Mouse (Mus musculus): ENCODE results near the gene Fmo6. TPM values are rescaled to one million over a fixed set of nuclear protein-coding genes. Genes with fewer than 3 reads are reported as not detected.

Fmo6 gene
- polyA plus RNA-seq, 1 experiment from 2014 or later = not detected

GRCm38 (mm10) chr1:162938696-162939351 is 1.5 kb upstream of the Fmo6 start:
- Histone ChIP-seq H3K4me3 (replicated peaks) (no peak overlapping the region), H3K27ac (replicated peaks) (no peak overlapping the region), H3K27me3 (no peaks in the 10 kb centered on the region), H3K4me2 (no peak overlapping the region), H3K36me3 (replicated peaks) (no peaks in the 10 kb centered on the region), H3K4me1 (replicated peaks) (no peaks in the 10 kb centered on the region), H3K9ac (no peak overlapping the region), H3K9me3 (replicated peaks) (no peaks in the 10 kb centered on the region)
- 74% methylated on average over 4 of the region's 4 CpGs for WGBS (ENCODE audit: insufficient replicate concordance)
- no peak for ATAC-seq (ENCODE audit: insufficient read depth)

GRCm38 (mm10) chr1:162937970-162938695 is 818 bp upstream of the Fmo6 start:
- Histone ChIP-seq H3K27ac (replicated peaks) (no peak overlapping the region), H3K9me3 (replicated peaks) (no peaks in the 10 kb centered on the region), H3K36me3 (replicated peaks) (no peaks in the 10 kb centered on the region), H3K9ac (no peak overlapping the region), H3K4me3 (replicated peaks) (no peak overlapping the region), H3K4me1 (replicated peaks) (no peaks in the 10 kb centered on the region), H3K4me2 (no peak overlapping the region), H3K27me3 (no peaks in the 10 kb centered on the region)
- 51% methylated on average over 5 of the region's 5 CpGs for WGBS (ENCODE audit: insufficient replicate concordance)
- ATAC-seq (ENCODE audit: insufficient read depth) = no peak

GRCm38 (mm10) chr1:162934374-162935012 is 2.8 kb downstream of the Fmo6 start:
- Histone ChIP-seq H3K9ac (no peak overlapping the region), H3K27me3 (no peaks in the 10 kb centered on the region), H3K4me1 (replicated peaks) (no peaks in the 10 kb centered on the region), H3K9me3 (replicated peaks) (no peaks in the 10 kb centered on the region), H3K36me3 (replicated peaks) (no peaks in the 10 kb centered on the region), H3K27ac (replicated peaks) (no peak overlapping the region), H3K4me3 (replicated peaks) (no peak overlapping the region), H3K4me2 (no peak overlapping the region)
- ATAC-seq (ENCODE audit: insufficient read depth) = no peak
- 63% methylated on average over 4 of the region's 4 CpGs for WGBS (ENCODE audit: insufficient replicate concordance)

- no peaks in the 10 kb centered on the region for H3K36me3 ChIP-seq (replicated peaks)
Measured at GRCm38 (mm10) chr1:162932386-162932785, 4.9 kb downstream of the Fmo6 start.

GRCm38 (mm10) chr1:162931880-162932279 is 5.4 kb downstream of the Fmo6 start:
- Histone ChIP-seq H3K9ac (no peak overlapping the region), H3K36me3 (replicated peaks) (no peaks in the 10 kb centered on the region), H3K9me3 (replicated peaks) (no peaks in the 10 kb centered on the region), H3K27ac (replicated peaks) (no peak overlapping the region), H3K4me2 (no peak overlapping the region), H3K27me3 (no peaks in the 10 kb centered on the region), H3K4me3 (replicated peaks) (no peak overlapping the region), H3K4me1 (replicated peaks) (no peaks in the 10 kb centered on the region)
- 55% methylated on average over 5 of the region's 5 CpGs for WGBS (ENCODE audit: insufficient replicate concordance)
- no peak for ATAC-seq (ENCODE audit: insufficient read depth)

More at GRCm38 (mm10) chr1:162932386-162932785, 4.9 kb downstream of the Fmo6 start:
- Histone ChIP-seq H3K4me2 (no peak overlapping the region), H3K4me3 (replicated peaks) (no peak overlapping the region), H3K9me3 (replicated peaks) (no peaks in the 10 kb centered on the region), H3K27ac (replicated peaks) (no peak overlapping the region), H3K9ac (no peak overlapping the region), H3K4me1 (replicated peaks) (no peaks in the 10 kb centered on the region), H3K27me3 (no peaks in the 10 kb centered on the region)
- no peak for ATAC-seq (ENCODE audit: insufficient read depth)
- WGBS (ENCODE audit: insufficient replicate concordance) = 71% methylated on average over 4 of the region's 4 CpGs

- Histone ChIP-seq H3K27ac (replicated peaks) (no peak overlapping the region), H3K4me3 (replicated peaks) (no peak overlapping the region), H3K36me3 (replicated peaks) (no peaks in the 10 kb centered on the region), H3K4me2 (no peak overlapping the region), H3K9me3 (replicated peaks) (no peaks in the 10 kb centered on the region), H3K27me3 (no peaks in the 10 kb centered on the region), H3K4me1 (replicated peaks) (no peaks in the 10 kb centered on the region), H3K9ac (no peak overlapping the region)
- no peak for ATAC-seq (ENCODE audit: insufficient read depth)
- 50% methylated on average over 4 of the region's 4 CpGs for WGBS (ENCODE audit: insufficient replicate concordance)
Measured at GRCm38 (mm10) chr1:162931310-162931875, 5.9 kb downstream of the Fmo6 start.

GRCm38 (mm10) chr1:162930631-162931030 is 6.7 kb downstream of the Fmo6 start:
- Histone ChIP-seq H3K4me1 (replicated peaks) (no peaks in the 10 kb centered on the region), H3K9me3 (replicated peaks) (no peaks in the 10 kb centered on the region)
- 55% methylated on average over 2 of the region's 2 CpGs for WGBS (ENCODE audit: insufficient replicate concordance)

GRCm38 (mm10) chr1:162929146-162929545 is 8.2 kb downstream of the Fmo6 start:
- Histone ChIP-seq H3K9me3 (replicated peaks) (no peaks in the 10 kb centered on the region), H3K27ac (replicated peaks) (no peak overlapping the region), H3K36me3 (replicated peaks) (no peaks in the 10 kb centered on the region), H3K9ac (no peak overlapping the region), H3K27me3 (no peaks in the 10 kb centered on the region), H3K4me1 (replicated peaks) (no peaks in the 10 kb centered on the region), H3K4me3 (replicated peaks) (no peak overlapping the region), H3K4me2 (no peak overlapping the region)
- 53% methylated on average over 3 of the region's 3 CpGs for WGBS (ENCODE audit: insufficient replicate concordance)
- no peak for ATAC-seq (ENCODE audit: insufficient read depth)

More at GRCm38 (mm10) chr1:162930631-162931030, 6.7 kb downstream of the Fmo6 start:
- H3K27me3 ChIP-seq = no peaks in the 10 kb centered on the region
- no peak overlapping the region for H3K9ac ChIP-seq
- no peak overlapping the region for H3K4me3 ChIP-seq (replicated peaks)
- no peak for ATAC-seq (ENCODE audit: insufficient read depth)
- H3K4me2 ChIP-seq = no peak overlapping the region
- no peaks in the 10 kb centered on the region for H3K36me3 ChIP-seq (replicated peaks)
- no peak overlapping the region for H3K27ac ChIP-seq (replicated peaks)

GRCm38 (mm10) chr1:162925121-162925520 is 12.2 kb downstream of the Fmo6 start:
- no peak for ATAC-seq (ENCODE audit: insufficient read depth)
- Histone ChIP-seq H3K4me2 (no peak overlapping the region), H3K9ac (no peak overlapping the region), H3K4me3 (replicated peaks) (no peak overlapping the region), H3K27me3 (no peaks in the 10 kb centered on the region), H3K36me3 (replicated peaks) (no peaks in the 10 kb centered on the region), H3K9me3 (replicated peaks) (no peaks in the 10 kb centered on the region), H3K27ac (replicated peaks) (no peak overlapping the region), H3K4me1 (replicated peaks) (no peaks in the 10 kb centered on the region)
- WGBS (ENCODE audit: insufficient replicate concordance) = 33% methylated on average over 1 of the region's 1 CpGs

GRCm38 (mm10) chr1:162916661-162917060 is 20.7 kb downstream of the Fmo6 start:
- ATAC-seq (ENCODE audit: insufficient read depth) = no peak
- no peak overlapping the region for H3K4me2 ChIP-seq
- 65% methylated on average over 8 of the region's 8 CpGs for WGBS (ENCODE audit: insufficient replicate concordance)
- H3K36me3 ChIP-seq (replicated peaks) = no peaks in the 10 kb centered on the region
- H3K9me3 ChIP-seq (replicated peaks) = no peaks in the 10 kb centered on the region
- no peak overlapping the region for H3K9ac ChIP-seq
- no peaks in the 10 kb centered on the region for H3K4me1 ChIP-seq (replicated peaks)
- no peak overlapping the region for H3K27ac ChIP-seq (replicated peaks)
- H3K27me3 ChIP-seq = no peaks in the 10 kb centered on the region
- H3K4me3 ChIP-seq (replicated peaks) = no peak overlapping the region

- no peaks in the 10 kb centered on the region for H3K27me3 ChIP-seq
- ATAC-seq (ENCODE audit: insufficient read depth) = no peak
- H3K4me1 ChIP-seq (replicated peaks) = no peaks in the 10 kb centered on the region
- no peak overlapping the region for H3K4me2 ChIP-seq
- H3K4me3 ChIP-seq (replicated peaks) = no peak overlapping the region
- no peak overlapping the region for H3K27ac ChIP-seq (replicated peaks)
- H3K9ac ChIP-seq = no peak overlapping the region
- H3K9me3 ChIP-seq (replicated peaks) = no peaks in the 10 kb centered on the region
- 57% methylated on average over 4 of the region's 4 CpGs for WGBS (ENCODE audit: insufficient replicate concordance)
- H3K36me3 ChIP-seq (replicated peaks) = no peaks in the 10 kb centered on the region
Measured at GRCm38 (mm10) chr1:162914932-162915556, 22.3 kb downstream of the Fmo6 start.

Measured in liver, embryonic 15.5 days (tissue).